Mouse (Mus musculus): ENCODE results near the gene Wnt1.

- TF ChIP-seq EP300 (IDR thresholded peaks at IDR 0.05; ENCODE audit: low read depth) (no peak), CTCF (IDR thresholded peaks at IDR 0.05; ENCODE audit: low read depth) (no peak)
Observed at GRCm38 (mm10) chr15:98806809-98807770, 17.4 kb downstream of the Wnt1 start.

All from liver, postnatal 0 days (tissue).